Mouse (Mus musculus) cerebellum, adult 2 months (tissue): ENCODE data around the gene Galnt7. TPM values are rescaled to one million over a fixed set of nuclear protein-coding genes. Genes with fewer than 3 reads are reported as not detected.
A peak's percentile ranks its signal among the peaks of the same experiment; 100 is the strongest.

Experiments used
- DNase-seq, 2 experiments: peaks; one replicate each; pipeline ENCODE4 v3.0.0; 2021
- H3K27ac ChIP-seq: fragments of 200-500 bp; 2 replicates; pipeline ENCODE4 v1.5.1; 2012; ENCODE audit warnings: low read length, control low read depth, inconsistent platforms; ENCODE audit not compliant: insufficient read depth
- H3K27me3 ChIP-seq: fragments of 200-500 bp; 2 replicates; pipeline ENCODE4 v1.6.1; 2012; ENCODE audit warnings: inconsistent platforms, mild to moderate bottlenecking, low read length, moderate library complexity; ENCODE audit not compliant: control insufficient read depth, insufficient read depth
- H3K4me1 ChIP-seq: fragments of 200-500 bp; 2 replicates; pipeline ENCODE4 v1.6.1; 2011; ENCODE audit warnings: low read length; ENCODE audit not compliant: control insufficient read depth, insufficient read depth
- H3K4me3 ChIP-seq: fragments of 200-500 bp; replicated peaks from 2 replicates; pipeline ENCODE3; 2011; ENCODE audit warnings: mild to moderate bottlenecking, low read depth, low read length, control low read depth; ENCODE audit not compliant: insufficient read depth
- CTCF ChIP-seq: fragments of 200-500 bp; IDR thresholded peaks from 2 replicates; pipeline ENCODE4 v1.5.1; 2011; ENCODE audit warnings: low read depth, mild to moderate bottlenecking, control low read depth, low read length, moderate library complexity, borderline replicate concordance; ENCODE audit not compliant: insufficient read depth
- POLR2A ChIP-seq: fragments of 200-500 bp; IDR thresholded peaks from 2 replicates; pipeline ENCODE4 v1.6.1; 2011; ENCODE audit warnings: low read length, control low read depth, borderline replicate concordance; ENCODE audit not compliant: insufficient read depth
- WGBS: fragments of 180-500 bp; shearing (Covaris S2); methylation state at CpG from one replicate; pipeline ENCODE4 v1.1.7; 2018; 5-methylcytosine and 5-hydroxymethylcytosine counted together
- polyA plus RNA-seq: library from polyadenylated mRNA; depleted of rRNA; stranded (reverse); fragments of >200 nt; gene quantifications from 2 replicates; pipeline ENCODE4 v1.2.3, GENCODE M21; 2012

The Galnt7 gene
- polyA plus RNA-seq, 1 experiment: 20.9 TPM

- Histone ChIP-seq H3K27me3 (no peaks in the 10 kb centered on the region), H3K4me3 (no peak overlapping the region), H3K4me1 (peaks cover 6% of the 10 kb centered on the region), H3K27ac (no peak overlapping the region)
- 56% methylated on average over 5 of the region's 5 CpGs for WGBS
- TF ChIP-seq POLR2A (no peak), CTCF (no peak)
- no peak for DNase-seq
Measured at GRCm38 (mm10) chr8:57627946-57628786, 24.7 kb downstream of the Galnt7 start.

GRCm38 (mm10) chr8:57623955-57624354 lies 28.9 kb downstream of the Galnt7 start:
- Histone ChIP-seq H3K4me1 (peaks cover 13% of the 10 kb centered on the region; the same call in 1 of the 2 replicates), H3K27me3 (no peaks in the 10 kb centered on the region), H3K4me3 (no peak overlapping the region), H3K27ac (no peak overlapping the region)
- no peak for DNase-seq
- TF ChIP-seq CTCF: no peak
- no peak for TF ChIP-seq POLR2A
- 63% methylated on average over 4 of the region's 4 CpGs for WGBS

GRCm38 (mm10) chr8:57623051-57623450 lies 29.8 kb downstream of the Galnt7 start:
- no peak for TF ChIP-seq POLR2A
- no peak overlapping the region for H3K4me3 ChIP-seq
- H3K27me3 ChIP-seq: no peaks in the 10 kb centered on the region
- DNase-seq: peak in 1 of 2 experiments; percentile 43
- peak overlapping the region; percentile 55 for H3K27ac ChIP-seq
- WGBS: 25% methylated on average over 3 of the region's 3 CpGs
- H3K4me1 ChIP-seq: peaks cover 13% of the 10 kb centered on the region; the same call in 1 of the 2 replicates

- peaks cover 18% of the 10 kb centered on the region for H3K4me1 ChIP-seq
- DNase-seq: no peak
- WGBS: 83% methylated on average over 5 of the region's 5 CpGs
- no peak overlapping the region for H3K27ac ChIP-seq
- H3K4me3 ChIP-seq: no peak overlapping the region
- no peaks in the 10 kb centered on the region for H3K27me3 ChIP-seq
- TF ChIP-seq CTCF (no peak), POLR2A (no peak)
Measured at GRCm38 (mm10) chr8:57616965-57617364, 35.9 kb downstream of the Galnt7 start.

- H3K4me1 ChIP-seq: peaks cover 26% of the 10 kb centered on the region
- no peaks in the 10 kb centered on the region for H3K27me3 ChIP-seq
- H3K4me3 ChIP-seq: peak overlapping the region; percentile 11
- DNase-seq: peak; percentile 82 to 83
- no peak for TF ChIP-seq POLR2A
- TF ChIP-seq CTCF: no peak
- WGBS: 10% methylated on average over 15 of the region's 15 CpGs
- peak overlapping the region; percentile 53; the same call in 1 of the 2 replicates for H3K27ac ChIP-seq
Measured at GRCm38 (mm10) chr8:57615016-57615657, 37.7 kb downstream of the Galnt7 start.

GRCm38 (mm10) chr8:57611419-57611977 lies 41.3 kb downstream of the Galnt7 start:
- TF ChIP-seq CTCF: no peak
- no peak for TF ChIP-seq POLR2A
- Histone ChIP-seq H3K4me3 (no peak overlapping the region), H3K4me1 (peaks cover 28% of the 10 kb centered on the region), H3K27me3 (no peaks in the 10 kb centered on the region), H3K27ac (peak overlapping the region; percentile 7; the same call in 1 of the 2 replicates)
- DNase-seq: peak in 1 of 2 experiments; percentile 37
- WGBS: 55% methylated on average over 7 of the region's 7 CpGs

GRCm38 (mm10) chr8:57610706-57611418 lies 42.0 kb downstream of the Galnt7 start:
- peak; percentile 61 to 63 for DNase-seq
- Histone ChIP-seq H3K27ac (peak overlapping the region; percentile 59; the same call in 1 of the 2 replicates), H3K27me3 (no peaks in the 10 kb centered on the region), H3K4me3 (no peak overlapping the region), H3K4me1 (peaks cover 26% of the 10 kb centered on the region)
- TF ChIP-seq CTCF (no peak), POLR2A (no peak)
- 29% methylated on average over 11 of the region's 11 CpGs for WGBS
